Mouse (Mus musculus) cerebellum, adult 2 months (tissue): ENCODE data around the gene Cyb5d2. TPM values are rescaled to one million over a fixed set of nuclear protein-coding genes. Genes with fewer than 3 reads are reported as not detected.

ENCODE experiments used
- DNase-seq, 2 experiments: peaks; one replicate each; pipeline ENCODE4 v3.0.0; 2021
- H3K27ac ChIP-seq: fragments of 200-500 bp; 2 replicates; pipeline ENCODE4 v1.5.1; 2012; ENCODE audit warnings: low read length, control low read depth, inconsistent platforms; ENCODE audit not compliant: insufficient read depth
- H3K27me3 ChIP-seq: fragments of 200-500 bp; 2 replicates; pipeline ENCODE4 v1.6.1; 2012; ENCODE audit warnings: inconsistent platforms, mild to moderate bottlenecking, low read length, moderate library complexity; ENCODE audit not compliant: control insufficient read depth, insufficient read depth
- H3K4me1 ChIP-seq: fragments of 200-500 bp; 2 replicates; pipeline ENCODE4 v1.6.1; 2011; ENCODE audit warnings: low read length; ENCODE audit not compliant: control insufficient read depth, insufficient read depth
- H3K4me3 ChIP-seq: fragments of 200-500 bp; replicated peaks from 2 replicates; pipeline ENCODE3; 2011; ENCODE audit warnings: mild to moderate bottlenecking, low read depth, low read length, control low read depth; ENCODE audit not compliant: insufficient read depth
- CTCF ChIP-seq: fragments of 200-500 bp; IDR thresholded peaks from 2 replicates; pipeline ENCODE4 v1.5.1; 2011; ENCODE audit warnings: low read depth, mild to moderate bottlenecking, control low read depth, low read length, moderate library complexity, borderline replicate concordance; ENCODE audit not compliant: insufficient read depth
- POLR2A ChIP-seq: fragments of 200-500 bp; IDR thresholded peaks from 2 replicates; pipeline ENCODE4 v1.6.1; 2011; ENCODE audit warnings: low read length, control low read depth, borderline replicate concordance; ENCODE audit not compliant: insufficient read depth
- WGBS: fragments of 180-500 bp; shearing (Covaris S2); methylation state at CpG from one replicate; pipeline ENCODE4 v1.1.7; 2018; 5-methylcytosine and 5-hydroxymethylcytosine counted together
- polyA plus RNA-seq: library from polyadenylated mRNA; depleted of rRNA; stranded (reverse); fragments of >200 nt; gene quantifications from 2 replicates; pipeline ENCODE4 v1.2.3, GENCODE M21; 2012

Gene Cyb5d2
- polyA plus RNA-seq, 1 experiment = 16.4 TPM

DNA sequence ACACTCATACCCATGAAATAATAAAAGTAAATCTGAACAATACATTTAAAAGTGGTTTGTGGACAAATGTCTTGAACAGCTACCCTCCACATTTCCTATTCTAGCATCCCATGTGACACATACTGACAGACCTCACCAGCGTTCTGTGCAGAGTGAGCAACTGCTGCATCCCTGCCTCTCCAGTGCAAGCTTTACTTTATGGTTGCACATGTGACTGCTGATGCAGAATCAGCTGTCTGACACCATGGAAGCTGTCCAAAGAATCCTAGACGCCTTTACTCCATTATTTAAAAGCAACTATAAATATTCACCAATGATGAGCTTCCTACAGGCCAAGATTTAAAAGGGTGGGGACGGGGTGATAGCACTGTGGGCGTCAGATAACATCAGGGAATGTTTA lies 24.5 kb downstream of the Cyb5d2 start:
- Histone ChIP-seq H3K4me1 (no peaks in the 10 kb centered on the region), H3K27me3 (no peaks in the 10 kb centered on the region), H3K4me3 (no peak overlapping the region), H3K27ac (no peak overlapping the region)
- no peak for DNase-seq
- no peak for TF ChIP-seq CTCF
- WGBS = 65% methylated on average over 4 of the region's 4 CpGs

DNA sequence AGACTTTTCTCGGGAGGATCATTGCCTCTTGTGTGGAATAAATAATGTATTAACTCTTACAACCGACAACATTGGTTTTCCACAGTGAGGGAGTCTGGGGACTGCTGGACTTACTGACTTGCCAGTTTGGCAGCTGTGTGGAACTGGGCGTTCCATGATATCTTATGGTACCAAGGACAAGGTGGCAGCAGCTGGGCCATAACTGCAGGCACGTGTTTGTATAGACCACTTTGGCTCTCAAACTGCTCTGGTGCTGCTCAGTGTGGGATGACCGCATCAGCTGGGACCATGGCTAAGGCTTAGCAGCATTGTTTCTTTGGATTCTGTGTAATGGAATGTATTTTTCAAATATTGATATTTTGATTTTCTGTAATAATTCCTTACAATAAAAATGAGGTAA lies 25.1 kb downstream of the Cyb5d2 start:
- Histone ChIP-seq H3K27ac (no peak overlapping the region), H3K4me3 (no peak overlapping the region), H3K4me1 (no peaks in the 10 kb centered on the region), H3K27me3 (no peaks in the 10 kb centered on the region)
- DNase-seq = no peak
- TF ChIP-seq POLR2A (no peak), CTCF (no peak)
- WGBS = 66% methylated on average over 5 of the region's 5 CpGs

DNA sequence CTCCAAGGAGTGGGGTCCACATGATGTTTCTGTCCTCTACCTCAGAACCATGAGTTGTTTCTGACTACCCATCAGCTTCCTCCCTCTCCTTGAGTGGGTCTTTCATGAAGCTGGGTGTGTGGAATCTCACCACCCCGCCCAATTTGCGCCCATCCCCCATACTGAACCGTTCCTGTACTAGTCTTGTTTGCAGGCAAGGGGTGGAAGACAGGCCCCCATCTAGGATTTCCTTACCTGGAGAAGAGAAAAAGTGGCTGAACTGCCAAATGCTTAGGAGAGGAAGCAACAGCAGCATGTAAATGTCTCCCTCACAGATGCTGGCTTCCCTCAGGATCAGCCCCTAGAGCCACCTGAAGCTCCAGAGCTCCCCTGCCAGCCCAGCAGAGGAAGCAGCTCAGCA lies 25.6 kb downstream of the Cyb5d2 start:
- Histone ChIP-seq H3K27me3 (no peaks in the 10 kb centered on the region), H3K4me1 (no peaks in the 10 kb centered on the region), H3K27ac (no peak overlapping the region), H3K4me3 (no peak overlapping the region)
- 95% methylated on average over 3 of the region's 3 CpGs for WGBS
- TF ChIP-seq POLR2A = no peak
- TF ChIP-seq CTCF = no peak
- DNase-seq = no peak

DNA sequence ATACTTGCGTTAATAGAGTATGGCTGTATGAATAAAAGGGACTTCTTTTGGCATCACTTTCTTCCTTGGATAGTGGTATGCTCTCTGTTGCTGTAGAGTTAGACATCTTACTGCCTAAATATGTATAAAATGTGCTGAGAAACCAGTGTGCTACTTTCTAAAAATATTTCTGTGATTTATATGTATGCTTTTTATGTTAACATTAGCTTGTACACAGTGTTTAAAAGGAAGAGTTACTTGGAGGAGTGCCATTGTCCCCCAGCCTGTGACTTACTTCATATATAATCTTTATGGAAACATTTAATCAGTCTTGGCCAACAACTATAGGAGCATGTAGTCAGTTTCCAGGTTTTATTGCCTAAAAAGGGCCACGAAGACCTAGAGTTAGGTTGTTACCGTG lies 26.9 kb downstream of the Cyb5d2 start:
- Histone ChIP-seq H3K4me3 (no peak overlapping the region), H3K4me1 (no peaks in the 10 kb centered on the region), H3K27ac (no peak overlapping the region), H3K27me3 (no peaks in the 10 kb centered on the region)
- TF ChIP-seq CTCF (no peak), POLR2A (no peak)
- DNase-seq = no peak
- WGBS = 97% methylated on average over 3 of the region's 3 CpGs

DNA sequence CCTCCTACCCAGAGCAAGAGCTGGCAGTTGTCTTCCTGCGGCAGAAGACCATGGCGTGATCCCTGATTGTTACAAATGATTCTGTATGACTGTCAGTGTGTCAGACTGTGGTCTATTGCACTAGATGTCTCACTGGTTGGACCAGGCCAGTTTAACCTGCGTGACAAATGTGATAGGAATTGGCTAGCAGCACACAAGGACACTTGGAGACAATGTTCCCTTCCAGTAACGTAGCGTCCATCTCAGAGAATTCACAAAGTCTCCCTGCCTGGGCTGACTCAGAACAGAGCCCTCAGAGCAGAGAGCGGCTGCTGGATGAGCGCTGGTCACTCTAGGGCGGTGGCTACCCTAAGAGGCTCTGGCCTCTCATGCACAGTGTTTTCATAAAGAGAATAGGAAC lies 28.2 kb downstream of the Cyb5d2 start:
- Histone ChIP-seq H3K27ac (no peak overlapping the region), H3K27me3 (no peaks in the 10 kb centered on the region), H3K4me3 (no peak overlapping the region), H3K4me1 (no peaks in the 10 kb centered on the region)
- WGBS = 83% methylated on average over 8 of the region's 8 CpGs
- no peak for DNase-seq
- TF ChIP-seq CTCF (no peak), POLR2A (no peak)

DNA sequence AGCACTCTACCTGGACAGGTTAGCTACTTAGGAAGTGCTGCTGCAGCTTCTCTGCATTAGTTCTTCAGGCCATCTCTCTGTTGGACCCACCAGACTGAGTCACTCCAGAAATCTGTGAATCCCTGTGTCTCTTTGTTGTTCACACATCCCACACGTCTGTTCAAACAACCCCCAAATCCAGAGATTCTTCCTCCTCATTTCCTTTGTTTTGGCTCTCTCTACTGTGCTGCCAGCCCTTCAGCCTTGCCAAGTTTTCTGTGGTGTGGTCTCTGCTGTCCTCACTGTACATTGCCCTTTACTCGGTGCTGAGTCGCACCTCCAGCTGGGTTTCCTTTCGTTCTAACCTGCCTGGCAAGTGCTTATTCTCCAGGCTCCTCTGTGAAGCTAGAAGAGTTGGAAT lies 31.7 kb downstream of the Cyb5d2 start:
- TF ChIP-seq POLR2A (no peak), CTCF (no peak)
- no peak overlapping the region for H3K4me3 ChIP-seq
- no peak for DNase-seq
- no peaks in the 10 kb centered on the region for H3K4me1 ChIP-seq
- H3K27me3 ChIP-seq = no peaks in the 10 kb centered on the region
- WGBS = 44% methylated on average over 4 of the region's 4 CpGs
- no peak overlapping the region for H3K27ac ChIP-seq

DNA sequence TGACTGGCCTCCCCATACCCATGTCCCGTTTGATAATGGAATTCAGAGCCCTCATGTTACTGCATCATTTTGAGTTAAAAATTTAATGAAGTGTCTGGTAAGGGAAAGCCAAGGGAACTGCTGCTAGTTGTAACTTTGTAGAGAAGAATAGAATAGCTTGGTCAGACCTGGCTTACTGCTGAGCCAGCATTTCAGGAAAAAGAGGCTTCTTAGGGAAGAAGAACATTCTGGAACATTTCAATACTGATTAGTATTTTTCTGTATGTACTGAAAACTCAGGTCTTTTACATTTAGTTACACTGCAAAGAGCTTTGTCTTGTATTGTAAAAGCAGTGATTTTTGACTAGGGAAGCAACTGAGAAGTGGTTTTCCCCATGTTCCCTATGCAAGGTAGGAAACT lies 35.2 kb downstream of the Cyb5d2 start:
- H3K27me3 ChIP-seq = no peaks in the 10 kb centered on the region
- WGBS = 92% methylated on average over 1 of the region's 1 CpGs
- no peak for TF ChIP-seq POLR2A
- TF ChIP-seq CTCF = no peak
- H3K4me3 ChIP-seq = no peak overlapping the region
- DNase-seq = no peak
- H3K27ac ChIP-seq = no peak overlapping the region
- 0 out of 2 replicates have a peak, but pooled peaks cover 3% of the 10 kb centered on the region for H3K4me1 ChIP-seq

DNA sequence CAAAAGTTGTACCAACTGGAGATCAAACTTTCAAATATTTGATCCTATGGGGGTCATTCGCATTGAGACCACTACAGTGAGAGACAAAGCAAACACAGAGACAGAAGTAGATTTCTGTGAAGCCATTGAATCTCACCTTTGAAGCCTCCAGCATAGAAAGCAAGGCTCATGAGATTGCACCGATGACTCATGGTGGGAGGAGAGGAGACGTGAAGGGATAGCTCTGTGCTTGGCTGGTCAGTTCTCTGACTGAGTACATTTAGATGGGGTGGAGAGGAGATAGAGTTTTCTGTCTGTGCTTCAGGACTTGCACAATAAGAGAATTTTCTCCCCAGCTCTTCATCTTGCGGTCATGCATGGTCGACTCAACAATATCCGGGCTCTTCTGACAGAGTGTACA lies 36.4 kb downstream of the Cyb5d2 start:
- H3K27ac ChIP-seq = no peak overlapping the region
- WGBS = 94% methylated on average over 6 of the region's 6 CpGs

More for the DNA sequence above, 36.4 kb downstream of the Cyb5d2 start:
- Histone ChIP-seq H3K27me3 (no peaks in the 10 kb centered on the region), H3K4me1 (0 out of 2 replicates have a peak, but pooled peaks cover 3% of the 10 kb centered on the region), H3K4me3 (no peak overlapping the region)
- no peak for DNase-seq
- TF ChIP-seq POLR2A = no peak
- TF ChIP-seq CTCF = no peak
